Mouse (Mus musculus) embryonic facial prominence, embryonic 15.5 days (tissue): ENCODE data around the gene Cdiptos. TPM values are rescaled to one million over a fixed set of nuclear protein-coding genes. Genes with fewer than 3 reads are reported as not detected.

Source experiments
- ATAC-seq: fragments of 200-750 bp; cut with Nextera tagmentation; 2 replicates; pipeline ENCODE4 v1.8.0; 2017; ENCODE audit warnings: low read depth, moderate TSS enrichment; ENCODE audit not compliant: insufficient number of reproducible peaks, low FRiP score, low TSS enrichment
- H3K27ac ChIP-seq: fragments of 300-500 bp; sonication (generic); replicated peaks from 2 replicates; pipeline ENCODE4 v1.5.1; 2015; ENCODE audit warnings: mild to moderate bottlenecking, inconsistent platforms
- H3K27me3 ChIP-seq: fragments of 300-500 bp; sonication (generic); 2 replicates; pipeline ENCODE4 v1.6.1; 2015; ENCODE audit warnings: inconsistent platforms
- H3K36me3 ChIP-seq: fragments of 300-500 bp; sonication (generic); 2 replicates; pipeline ENCODE4 v1.6.1; 2015; ENCODE audit warnings: mild to moderate bottlenecking, inconsistent platforms
- H3K4me1 ChIP-seq: fragments of 300-500 bp; sonication (generic); 2 replicates; pipeline ENCODE4 v1.6.1; 2015; ENCODE audit warnings: inconsistent platforms
- H3K4me2 ChIP-seq: fragments of 300-500 bp; sonication (generic); replicated peaks from 2 replicates; pipeline ENCODE4 v1.6.1; 2015; ENCODE audit warnings: mild to moderate bottlenecking, inconsistent platforms
- H3K4me3 ChIP-seq: fragments of 300-500 bp; sonication (generic); replicated peaks from 2 replicates; pipeline ENCODE4 v1.5.1; 2015; ENCODE audit warnings: mild to moderate bottlenecking, inconsistent platforms
- H3K9ac ChIP-seq: fragments of 300-500 bp; sonication (generic); 2 replicates; pipeline ENCODE4 v1.6.1; 2015; ENCODE audit warnings: inconsistent platforms
- H3K9me3 ChIP-seq: fragments of 300-500 bp; sonication (generic); replicated peaks from 2 replicates; pipeline ENCODE4 v1.6.1; 2016; ENCODE audit warnings: inconsistent platforms
- WGBS: fragments of 180-500 bp; shearing (Covaris S2); methylation state at CpG from one replicate; pipeline ENCODE4 v1.1.7; 2015; 5-methylcytosine and 5-hydroxymethylcytosine counted together
- polyA plus RNA-seq: library from polyadenylated mRNA; unstranded; fragments of >200 nt; fragmentation: Nextera tagmentation; extraction: Ambion mirVana; gene quantifications from 2 replicates; pipeline ENCODE4 v1.2.1, GENCODE M21; 2015

Gene Cdiptos
- polyA plus RNA-seq, 1 experiment from 2014 or later, result 3.2 TPM

DNA sequence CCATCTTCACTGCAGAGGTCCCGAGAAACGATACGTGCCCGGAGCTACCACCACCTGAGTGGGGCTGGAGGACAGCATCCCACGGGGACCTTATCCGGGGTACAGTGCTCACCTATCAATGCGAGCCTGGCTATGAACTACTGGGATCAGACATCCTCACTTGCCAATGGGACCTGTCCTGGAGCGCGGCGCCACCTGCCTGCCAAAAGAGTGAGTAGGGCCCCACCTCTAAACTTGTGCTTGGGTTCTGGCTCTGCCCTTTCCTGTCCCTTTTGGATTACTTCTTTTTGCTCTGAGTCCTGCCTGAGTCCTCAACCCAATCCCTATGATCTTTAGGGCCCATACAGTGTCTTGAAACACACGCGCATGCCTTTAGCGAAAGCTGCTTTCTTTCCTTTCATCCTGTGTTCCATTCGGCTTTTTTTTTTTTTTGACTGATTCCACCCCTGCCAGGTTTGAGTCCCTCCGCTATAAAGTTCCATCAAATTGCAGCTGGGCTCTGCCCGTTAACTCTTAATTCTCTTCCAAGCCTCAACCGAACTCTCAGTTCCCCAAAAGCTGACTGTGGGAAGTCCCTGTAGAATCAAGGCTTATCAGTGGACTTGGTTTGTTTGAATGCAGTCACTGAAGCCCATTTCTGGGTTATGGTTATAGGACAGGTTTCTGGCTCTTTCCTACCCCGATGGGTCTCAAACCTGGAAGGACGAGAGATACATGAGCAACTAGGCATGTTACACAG is 12.2 kb downstream of the Cdiptos start:
- ATAC-seq, result no peak
- Histone ChIP-seq H3K27me3 (peaks cover 23% of the 10 kb centered on the region), H3K9ac (no peak overlapping the region), H3K4me3 (no peak overlapping the region), H3K4me2 (no peak overlapping the region), H3K36me3 (no peaks in the 10 kb centered on the region), H3K4me1 (no peaks in the 10 kb centered on the region), H3K27ac (no peak overlapping the region), H3K9me3 (no peaks in the 10 kb centered on the region)
- 27% methylated on average over 19 of the region's 19 CpGs for WGBS

DNA sequence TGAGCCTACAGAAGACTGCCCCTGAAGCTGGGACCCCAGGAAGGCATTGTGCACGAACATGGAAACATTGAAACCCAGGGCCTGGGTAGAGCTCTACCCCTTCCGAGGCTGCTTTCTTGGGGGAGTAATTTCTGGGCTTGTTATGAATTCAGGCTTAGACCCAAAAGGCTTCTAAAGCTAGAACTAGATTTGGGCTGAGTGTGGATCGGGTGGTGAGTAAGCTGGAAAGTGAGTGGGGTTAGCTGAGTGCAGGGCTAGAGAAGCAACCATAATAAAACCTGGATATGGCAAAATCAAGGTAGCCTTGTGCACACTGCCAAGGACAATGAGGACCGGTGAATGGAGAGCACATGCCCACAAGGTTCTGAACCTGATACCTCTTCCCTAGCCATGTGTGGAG is 13.9 kb downstream of the Cdiptos start:
- H3K9me3 ChIP-seq, result no peaks in the 10 kb centered on the region
- H3K9ac ChIP-seq, result no peak overlapping the region
- no peak overlapping the region for H3K27ac ChIP-seq
- no peaks in the 10 kb centered on the region for H3K36me3 ChIP-seq
- no peaks in the 10 kb centered on the region for H3K4me1 ChIP-seq
- H3K4me3 ChIP-seq, result no peak overlapping the region
- no peak overlapping the region for H3K4me2 ChIP-seq
- WGBS, result 83% methylated on average over 4 of the region's 4 CpGs
- no peak for ATAC-seq
- peaks cover 23% of the 10 kb centered on the region for H3K27me3 ChIP-seq

DNA sequence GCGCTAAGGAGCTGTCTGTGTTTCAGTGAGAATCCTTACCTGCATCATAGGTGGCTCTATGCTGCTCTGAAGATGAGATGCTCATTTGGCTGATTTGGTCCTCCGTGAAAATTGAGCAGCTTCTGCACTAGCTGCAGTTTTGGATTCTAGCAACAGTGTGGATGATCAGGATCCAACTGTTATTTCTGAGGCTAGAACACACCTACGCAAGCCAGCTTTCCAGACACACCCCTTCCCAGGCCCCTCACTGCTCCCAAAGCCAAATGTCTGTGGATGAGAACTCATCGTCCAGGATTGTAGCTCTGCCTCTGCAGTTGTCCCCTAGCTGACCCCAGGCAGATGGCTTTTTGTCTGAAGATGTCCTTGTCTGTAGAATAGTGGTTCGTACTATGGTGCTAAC is 14.8 kb downstream of the Cdiptos start:
- Histone ChIP-seq H3K4me3 (no peak overlapping the region), H3K36me3 (no peaks in the 10 kb centered on the region), H3K27ac (no peak overlapping the region), H3K9ac (no peak overlapping the region), H3K4me1 (no peaks in the 10 kb centered on the region), H3K27me3 (peaks cover 23% of the 10 kb centered on the region), H3K9me3 (no peaks in the 10 kb centered on the region), H3K4me2 (no peak overlapping the region)
- WGBS, result 81% methylated on average over 5 of the region's 5 CpGs
- ATAC-seq, result no peak

DNA sequence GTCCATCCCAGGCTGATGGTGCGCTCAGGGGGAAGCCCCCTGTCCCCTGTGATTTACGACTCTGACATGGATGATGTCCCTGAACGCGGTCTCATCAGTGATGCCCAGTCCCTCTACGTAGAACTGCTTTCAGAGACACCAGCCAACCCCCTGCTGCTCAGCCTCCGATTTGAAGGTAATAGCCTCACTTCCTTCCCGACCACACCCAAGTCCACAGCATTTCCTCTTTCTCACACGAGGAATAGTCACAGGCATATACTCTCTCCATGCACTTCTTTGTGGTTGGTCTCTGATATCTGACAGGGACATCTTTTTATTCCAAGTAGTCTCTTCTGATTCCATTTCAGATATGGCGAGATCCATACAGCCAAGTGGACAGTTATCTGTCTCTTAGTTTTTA is 16.1 kb downstream of the Cdiptos start:
- Histone ChIP-seq H3K9ac (no peak overlapping the region), H3K4me2 (no peak overlapping the region), H3K36me3 (no peaks in the 10 kb centered on the region), H3K9me3 (no peaks in the 10 kb centered on the region), H3K4me3 (no peak overlapping the region), H3K27ac (no peak overlapping the region), H3K4me1 (no peaks in the 10 kb centered on the region), H3K27me3 (peaks cover 23% of the 10 kb centered on the region)
- 67% methylated on average over 9 of the region's 9 CpGs for WGBS
- no peak for ATAC-seq

DNA sequence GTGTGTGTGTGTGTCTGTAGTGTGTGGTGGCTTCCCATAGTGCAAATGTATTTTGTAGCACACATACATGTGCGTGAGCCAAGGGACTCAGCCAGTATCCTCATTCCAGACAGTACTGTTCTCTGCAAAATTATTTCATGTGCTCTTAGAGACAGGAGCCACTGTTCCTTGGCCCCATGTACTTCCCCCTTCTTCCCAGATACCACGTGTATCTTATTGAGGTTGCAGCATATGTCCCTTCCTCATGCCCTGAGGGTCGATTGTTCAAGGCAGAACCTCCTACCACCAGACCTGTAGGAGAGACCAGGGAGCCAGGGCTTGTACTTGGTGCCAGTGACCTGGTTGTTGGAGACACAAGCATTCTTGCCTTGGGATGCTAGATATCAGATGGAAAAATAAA is 20.8 kb downstream of the Cdiptos start:
- no peak overlapping the region for H3K4me2 ChIP-seq
- peaks cover 32% of the 10 kb centered on the region for H3K27me3 ChIP-seq
- H3K9ac ChIP-seq, result no peak overlapping the region
- H3K36me3 ChIP-seq, result no peaks in the 10 kb centered on the region
- H3K9me3 ChIP-seq, result no peaks in the 10 kb centered on the region
- H3K4me3 ChIP-seq, result no peak overlapping the region
- peaks cover 6% of the 10 kb centered on the region for H3K4me1 ChIP-seq
- no peak for ATAC-seq
- WGBS, result 53% methylated on average over 3 of the region's 3 CpGs
- no peak overlapping the region for H3K27ac ChIP-seq

DNA sequence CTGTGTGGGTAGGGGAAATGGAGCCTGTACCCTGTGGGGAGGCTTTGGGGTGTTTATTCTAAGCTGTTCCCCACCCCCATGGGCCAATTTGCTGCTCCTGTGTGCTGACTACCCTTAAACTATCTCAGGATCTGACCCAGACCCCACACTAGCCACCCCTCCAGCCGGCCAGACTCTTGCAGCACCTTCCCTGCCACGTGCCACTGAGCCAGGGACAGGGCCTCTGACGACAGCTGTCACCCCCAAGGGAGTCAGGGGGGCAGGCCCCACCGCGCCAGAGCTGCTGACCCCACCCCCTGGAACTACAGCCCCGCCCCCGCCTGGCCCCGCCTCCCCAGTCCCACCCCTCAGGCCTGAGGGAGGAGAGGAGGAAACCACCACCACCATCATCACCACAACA is 23.3 kb downstream of the Cdiptos start:
- Histone ChIP-seq H3K27me3 (peaks cover 35% of the 10 kb centered on the region), H3K36me3 (no peaks in the 10 kb centered on the region), H3K9me3 (no peaks in the 10 kb centered on the region), H3K4me3 (no peak overlapping the region), H3K4me1 (peaks cover 16% of the 10 kb centered on the region), H3K4me2 (no peak overlapping the region), H3K9ac (no peak overlapping the region), H3K27ac (no peak overlapping the region)
- no peak for ATAC-seq
- WGBS, result 2% methylated on average over 7 of the region's 8 CpGs

DNA sequence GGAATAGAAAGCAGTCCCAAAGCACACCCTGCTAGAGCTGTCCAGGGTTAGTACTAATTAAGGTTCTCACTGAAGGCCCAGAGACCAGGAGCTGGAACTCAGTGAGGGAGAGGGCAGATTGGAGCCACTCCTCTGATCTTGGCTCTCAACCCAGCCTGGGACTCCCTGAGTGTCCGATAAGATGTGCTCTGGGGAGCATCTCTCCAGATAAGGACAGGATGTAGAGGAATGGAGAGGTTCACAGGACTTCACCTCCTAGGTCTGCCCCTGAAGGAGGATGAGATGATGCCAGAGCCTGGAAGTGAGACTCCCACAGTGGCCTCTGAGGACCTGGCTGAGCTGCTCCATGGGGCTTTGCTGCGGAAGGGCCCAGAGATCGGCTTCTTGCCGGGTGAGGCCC is 24.2 kb downstream of the Cdiptos start:
- H3K9ac ChIP-seq, result no peak overlapping the region
- WGBS, result 24% methylated on average over 4 of the region's 4 CpGs

DNA sequence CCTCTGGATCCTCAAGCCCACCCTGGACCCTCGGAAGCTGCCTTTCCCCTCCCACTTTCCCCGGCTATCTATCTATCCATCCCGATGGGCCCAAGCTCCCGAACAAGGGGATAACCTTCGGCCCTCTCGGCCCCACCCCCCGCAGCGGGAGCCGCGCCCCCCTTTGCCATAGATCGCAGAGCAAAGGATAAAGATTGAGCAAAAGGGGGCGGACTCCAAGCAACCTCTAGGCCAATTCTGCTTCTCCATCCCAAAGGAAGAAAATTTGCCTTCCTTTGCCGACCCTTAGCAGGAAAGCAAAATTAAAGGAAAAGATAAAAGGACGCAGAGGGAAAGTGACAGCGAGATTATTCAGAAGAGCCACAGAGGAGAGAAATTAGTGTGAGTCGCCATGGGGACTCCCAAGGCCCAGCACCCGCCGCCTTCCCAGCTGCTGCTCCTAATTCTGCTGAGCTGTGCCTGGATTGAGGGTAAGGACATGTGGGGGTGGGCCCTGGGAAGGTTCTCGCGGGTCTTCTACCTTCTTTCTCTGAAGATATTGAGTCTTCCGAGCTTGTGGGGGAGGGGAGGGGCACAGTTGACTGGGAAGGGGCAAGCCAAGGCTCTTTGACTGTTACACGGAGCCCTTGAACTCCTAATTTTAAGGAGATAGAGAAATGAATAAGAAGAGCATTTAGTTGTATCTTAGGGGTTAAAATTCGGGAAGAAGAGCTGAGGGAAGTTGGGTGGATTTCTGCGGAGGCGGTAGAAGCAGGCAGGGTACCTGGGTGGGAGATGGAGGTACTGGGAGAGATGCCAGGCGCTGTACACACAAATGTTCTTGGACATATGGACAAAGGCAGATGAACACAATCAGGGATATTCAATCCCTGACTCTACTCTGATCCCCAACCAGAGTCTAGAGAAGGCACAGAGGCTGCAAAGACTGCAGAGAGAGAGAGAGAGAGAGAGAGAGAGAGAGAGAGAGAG is 25.0 kb downstream of the Cdiptos start:
- Histone ChIP-seq H3K4me3 (0 out of 2 replicates have a peak overlapping the region, but pooled peaks have one; percentile 53), H3K9ac (no peak overlapping the region), H3K27me3 (peaks cover 35% of the 10 kb centered on the region), H3K36me3 (no peaks in the 10 kb centered on the region), H3K9me3 (no peaks in the 10 kb centered on the region), H3K27ac (no peak overlapping the region), H3K4me2 (0 out of 2 replicates have a peak overlapping the region, but pooled peaks have one; percentile 8), H3K4me1 (peaks cover 16% of the 10 kb centered on the region)
- WGBS, result 5% methylated on average over 26 of the region's 26 CpGs
- no peak for ATAC-seq

More for the DNA sequence above, 24.2 kb downstream of the Cdiptos start:
- no peak overlapping the region for H3K4me3 ChIP-seq
- H3K27ac ChIP-seq, result no peak overlapping the region
- no peak for ATAC-seq
- H3K4me1 ChIP-seq, result peaks cover 16% of the 10 kb centered on the region
- H3K9me3 ChIP-seq, result no peaks in the 10 kb centered on the region
- no peaks in the 10 kb centered on the region for H3K36me3 ChIP-seq
- peaks cover 35% of the 10 kb centered on the region for H3K27me3 ChIP-seq
- H3K4me2 ChIP-seq, result no peak overlapping the region

DNA sequence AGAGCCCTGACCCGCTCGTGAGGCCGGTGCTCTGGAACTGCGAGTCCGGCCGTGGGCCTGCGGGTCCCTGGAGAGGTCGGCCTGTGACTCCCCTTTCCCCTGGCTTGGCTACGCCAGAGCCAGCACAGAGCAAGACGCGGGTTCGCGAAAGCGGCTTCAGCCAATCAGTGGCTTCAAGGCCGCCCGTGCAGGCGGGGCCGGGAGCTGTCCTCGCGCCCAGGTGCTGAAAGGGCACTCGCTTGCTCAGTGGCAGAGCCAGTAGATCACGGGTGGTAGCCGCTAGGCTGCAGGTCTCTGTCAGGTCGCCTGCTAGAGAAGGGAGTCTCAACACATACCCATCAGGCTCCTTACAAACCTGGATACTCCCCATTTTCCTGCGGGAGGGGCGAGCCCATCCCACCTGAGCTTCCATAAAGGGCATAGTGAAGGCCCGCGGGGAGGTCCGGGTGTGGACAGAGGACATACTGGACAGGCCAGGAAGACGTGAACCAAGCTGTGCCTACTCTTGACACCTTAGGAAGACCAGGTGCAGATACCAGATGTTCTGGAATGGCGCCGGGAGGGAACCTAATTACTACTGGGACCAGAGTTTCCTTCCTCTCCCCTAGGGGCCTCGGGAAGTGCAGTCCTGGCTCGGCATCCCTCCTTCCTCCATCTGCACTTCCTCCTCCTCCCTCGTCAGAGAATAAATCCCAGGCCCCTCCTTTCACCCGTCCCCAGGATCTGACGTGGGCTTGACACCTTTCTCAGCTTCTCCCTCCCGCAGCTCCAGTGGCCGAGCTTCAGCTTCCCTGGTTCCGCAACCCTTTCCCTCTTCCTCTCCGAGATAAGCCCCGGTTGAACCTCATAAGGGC is 25.9 kb downstream of the Cdiptos start, which contains the start of gene Sez6l2:
Sez6l2 (plus strand) TSS at position 771 of the 854 bp plus-strand sequence.
- Histone ChIP-seq H3K27me3 (peaks cover 35% of the 10 kb centered on the region), H3K36me3 (0 out of 2 replicates have a peak, but pooled peaks cover 2% of the 10 kb centered on the region), H3K4me2 (peak within 1 kb of the TSS; percentile 100), H3K4me3 (peak within 1 kb of the TSS; percentile 53), H3K27ac (no peak within 1 kb of the TSS), H3K9ac (no peak within 1 kb of the TSS), H3K4me1 (peaks cover 16% of the 10 kb centered on the region), H3K9me3 (no peaks in the 10 kb centered on the region)
- under 1% methylated on average over 42 of the region's 42 CpGs for WGBS
- peak; percentile 81 for ATAC-seq

DNA sequence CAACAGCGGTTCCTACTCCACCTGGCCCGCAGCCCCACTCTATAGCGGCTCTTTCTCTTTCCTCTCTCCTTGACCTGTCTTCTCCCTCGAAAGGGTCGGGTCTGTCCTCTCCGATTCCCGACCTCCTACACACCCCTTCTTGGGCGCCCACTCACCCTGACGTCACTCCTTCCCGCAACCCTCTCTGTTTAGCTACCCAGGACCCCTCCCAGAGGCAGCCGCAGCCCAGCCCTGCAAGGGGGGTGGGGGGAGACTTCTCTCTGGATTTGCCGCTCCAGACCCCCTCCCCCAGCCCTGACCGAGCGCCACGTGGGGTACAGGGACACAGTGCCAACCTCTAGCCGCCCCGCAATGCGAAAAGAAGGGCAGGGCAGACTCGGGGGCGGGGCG is 26.5 kb downstream of the Cdiptos start, which contains the start of gene Asphd1:
Asphd1 (minus strand) TSS at position 180 of the 390 bp plus-strand sequence.
- H3K27ac ChIP-seq, result no peak within 1 kb of the TSS
- peak; percentile 22 for ATAC-seq
- peak within 1 kb of the TSS; percentile 53 for H3K4me3 ChIP-seq
- peaks cover 16% of the 10 kb centered on the region for H3K4me1 ChIP-seq
- H3K9ac ChIP-seq, result no peak within 1 kb of the TSS
- H3K9me3 ChIP-seq, result no peaks in the 10 kb centered on the region
- H3K4me2 ChIP-seq, result peak within 1 kb of the TSS; percentile 100
- WGBS, result 1% methylated on average over 21 of the region's 21 CpGs
- H3K36me3 ChIP-seq, result peaks cover 7% of the 10 kb centered on the region; the same call in 1 of the 2 replicates
- peaks cover 35% of the 10 kb centered on the region for H3K27me3 ChIP-seq
